Mouse (Mus musculus) splenic B cell, adult 2 months (primary cell): Measurements from ENCODE around the gene Pdcd7.

Source experiments
- DNase-seq: peaks from one replicate; pipeline ENCODE4 v3.0.0-alpha.2; 2011; ENCODE audit warnings: low read depth, low spot score
- H3K27me3 ChIP-seq: 2 replicates; pipeline ENCODE4 v1.6.1; 2012; ENCODE audit warnings: mild to moderate bottlenecking, low read length, moderate library complexity, mixed read lengths; ENCODE audit not compliant: control insufficient read depth, poor library complexity, insufficient read depth, severe bottlenecking
- H3K36me3 ChIP-seq: 2 replicates; pipeline ENCODE4 v1.6.1; 2012; ENCODE audit warnings: mild to moderate bottlenecking, low read length, moderate library complexity, mixed read lengths; ENCODE audit not compliant: control insufficient read depth, poor library complexity, insufficient read depth, severe bottlenecking

Gene Pdcd7

DNA sequence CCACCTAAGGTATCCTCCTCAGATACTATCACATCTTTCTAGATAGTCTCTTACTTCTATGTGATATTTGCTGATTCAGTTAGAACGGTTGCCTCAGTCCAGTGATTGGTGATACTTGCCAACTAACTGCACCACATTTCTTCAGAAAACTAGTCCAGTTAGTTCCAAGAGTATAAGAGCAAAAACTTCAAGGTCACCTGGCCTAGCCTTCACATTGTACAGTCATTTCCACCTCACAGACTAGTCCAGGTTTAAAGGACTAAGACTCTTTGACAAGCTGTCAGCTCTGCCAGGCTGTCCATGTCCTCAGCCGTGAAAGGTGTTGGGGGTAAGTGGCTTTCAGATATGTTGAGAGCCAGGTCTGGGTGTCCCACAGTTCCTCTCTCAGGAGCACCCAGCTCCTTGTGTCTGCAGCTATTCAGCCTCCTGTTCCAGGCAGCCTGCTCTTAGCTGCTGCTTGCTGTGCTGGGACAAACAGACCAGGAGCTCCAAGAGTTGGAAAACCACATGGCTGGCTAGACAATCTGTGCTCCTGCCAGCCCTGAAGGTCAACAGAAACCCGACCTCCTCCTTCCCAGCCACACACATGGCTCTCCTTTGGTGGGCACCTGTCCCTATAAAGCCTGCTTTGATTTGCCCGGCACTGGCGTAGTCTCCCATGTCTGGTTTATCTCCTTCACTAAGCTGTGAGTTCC is 28.7 kb downstream of the Pdcd7 start:
- DNase-seq, result no peak
- Histone ChIP-seq H3K36me3 (no peaks in the 10 kb centered on the region), H3K27me3 (no peaks in the 10 kb centered on the region)

DNA sequence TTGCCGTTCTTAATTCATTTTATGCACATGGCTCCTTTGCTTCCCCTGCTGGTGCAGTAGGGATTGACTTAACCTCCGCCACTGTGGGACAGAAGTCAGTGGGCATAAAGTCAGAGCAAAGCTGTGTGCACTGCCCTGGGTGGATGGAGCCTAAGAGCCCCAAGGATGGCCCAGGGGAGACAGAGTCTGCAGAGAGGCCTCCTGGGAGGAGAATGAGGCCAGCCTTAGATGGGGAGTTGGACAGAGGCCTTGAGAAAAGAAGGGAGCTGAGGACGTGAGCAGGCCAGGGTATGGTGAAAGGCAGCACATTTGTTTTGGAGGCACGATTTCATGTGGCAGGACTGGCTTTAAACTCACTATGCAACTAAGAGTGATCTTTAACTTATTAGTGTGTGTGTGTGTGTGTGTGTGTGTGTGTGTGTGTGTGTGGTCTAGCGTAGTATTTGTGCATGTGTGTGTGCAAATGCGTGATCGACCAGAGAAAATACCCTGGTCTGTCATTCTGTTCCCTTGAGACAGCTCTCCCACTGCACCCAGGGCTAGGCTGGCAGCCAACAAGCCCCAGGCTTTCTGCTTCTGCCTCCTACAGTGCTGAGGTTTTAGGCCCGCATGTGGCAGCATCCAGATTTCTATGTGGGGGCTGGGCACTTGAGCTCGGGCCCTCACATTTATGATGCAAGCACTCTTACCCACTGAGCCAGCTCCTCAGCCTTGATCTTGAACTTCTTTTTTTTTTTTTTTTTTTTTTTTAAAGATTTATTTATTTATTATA is 29.4 kb downstream of the Pdcd7 start:
- no peak for DNase-seq
- Histone ChIP-seq H3K36me3 (no peaks in the 10 kb centered on the region), H3K27me3 (no peaks in the 10 kb centered on the region)

DNA sequence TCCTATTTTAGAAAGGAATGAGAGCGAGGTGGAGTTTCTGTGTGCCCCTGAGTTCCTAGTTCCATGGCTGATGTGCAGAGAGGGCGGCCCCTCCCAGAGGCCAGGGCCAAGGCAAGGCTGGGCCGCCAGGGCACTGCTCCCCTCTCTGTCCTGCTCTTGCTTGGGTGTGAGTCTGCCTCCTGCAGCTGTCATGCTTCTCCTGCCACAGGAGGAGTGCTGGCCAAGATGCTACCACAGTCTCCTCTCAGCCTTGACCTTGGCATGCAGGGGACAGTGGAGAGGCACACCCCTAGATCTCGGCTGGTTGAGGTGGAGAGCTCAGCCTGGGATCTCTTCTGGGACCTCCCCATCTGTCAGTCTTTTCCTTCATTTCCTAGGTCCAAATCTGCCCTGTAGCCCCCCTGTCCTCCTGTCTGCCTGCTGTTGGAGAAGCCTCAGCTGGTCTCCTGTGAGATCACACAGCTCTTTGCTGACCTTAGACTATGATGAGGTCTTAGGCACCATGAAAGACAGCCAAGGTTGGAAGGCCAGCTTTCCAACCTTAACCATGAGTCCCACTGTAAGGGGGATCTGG is 35.2 kb downstream of the Pdcd7 start:
- no peak for DNase-seq
- H3K36me3 ChIP-seq, result no peaks in the 10 kb centered on the region
- no peaks in the 10 kb centered on the region for H3K27me3 ChIP-seq

DNA sequence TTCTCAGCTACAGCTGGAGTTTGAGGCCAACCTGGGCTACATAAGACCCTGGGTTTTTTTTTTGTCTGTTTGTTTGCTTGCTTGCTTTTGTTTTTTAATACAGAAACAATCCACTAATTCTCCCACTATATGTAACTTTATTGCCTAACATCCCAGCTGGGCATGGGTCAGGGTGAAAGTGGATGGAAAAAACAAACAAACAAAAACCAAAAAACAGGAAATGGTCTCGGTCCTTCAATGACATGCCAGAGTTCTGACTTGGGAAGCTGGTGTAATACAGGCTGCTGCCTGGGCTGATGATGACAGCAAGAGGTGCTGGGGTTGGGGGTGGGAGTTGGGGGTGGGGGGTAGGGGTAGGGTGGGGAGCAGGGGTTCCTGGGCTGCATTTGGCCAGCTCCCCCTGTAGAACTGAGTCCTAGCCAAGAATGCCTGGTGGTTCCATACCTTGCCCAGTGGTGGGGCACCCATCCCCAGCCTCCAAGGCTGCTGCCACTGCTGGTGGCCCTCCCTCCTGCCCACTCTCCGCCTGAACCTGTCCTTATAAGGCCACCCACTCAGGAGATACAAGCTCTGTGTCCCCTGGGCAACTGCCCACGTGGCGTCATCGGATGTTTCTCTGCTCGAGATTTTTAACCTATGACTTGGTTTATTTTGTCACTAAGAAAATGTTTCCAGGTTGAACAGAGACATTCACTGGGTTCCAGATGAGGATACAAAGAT is 36.3 kb downstream of the Pdcd7 start:
- no peaks in the 10 kb centered on the region for H3K27me3 ChIP-seq
- no peak for DNase-seq
- H3K36me3 ChIP-seq, result no peaks in the 10 kb centered on the region

DNA sequence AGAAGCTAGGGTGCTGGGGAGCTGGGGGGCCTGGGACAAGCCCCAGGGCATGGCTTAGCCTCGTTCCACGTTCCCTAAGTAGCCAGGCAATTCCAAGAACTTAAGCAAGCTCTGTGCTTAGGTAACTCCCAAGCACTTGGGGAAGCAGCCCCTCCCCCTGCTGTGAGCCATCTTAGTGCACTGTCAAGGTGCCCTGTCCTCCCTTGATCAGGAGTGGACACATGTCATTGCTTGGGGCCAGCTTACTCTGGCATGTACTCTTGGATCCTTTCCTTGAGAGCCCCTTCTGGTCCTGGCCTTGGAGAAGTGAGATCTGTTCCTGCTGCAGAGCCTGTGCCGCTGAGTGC is 36.8 kb downstream of the Pdcd7 start:
- Histone ChIP-seq H3K36me3 (no peaks in the 10 kb centered on the region), H3K27me3 (no peaks in the 10 kb centered on the region)
- no peak for DNase-seq

DNA sequence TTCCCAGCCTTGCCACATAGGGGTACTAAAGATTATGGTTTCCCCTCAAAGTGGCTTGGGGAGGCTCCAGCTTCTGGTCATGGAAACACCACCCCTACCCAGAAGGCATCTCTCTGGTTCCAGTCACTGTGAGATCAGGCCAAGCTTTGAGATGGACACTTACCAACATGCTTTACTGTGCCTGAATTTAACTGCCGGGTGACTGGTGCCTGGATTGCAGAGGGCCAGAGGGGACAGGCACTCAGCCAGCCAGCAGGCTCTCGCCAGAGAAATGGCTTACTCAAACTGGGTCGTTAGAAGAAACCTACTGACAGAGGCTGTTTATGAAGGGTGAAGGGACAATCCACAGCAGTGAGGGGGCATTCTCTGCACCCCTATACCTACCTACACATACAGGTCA is 38.4 kb downstream of the Pdcd7 start:
- no peak for DNase-seq
- H3K36me3 ChIP-seq, result no peaks in the 10 kb centered on the region
- no peaks in the 10 kb centered on the region for H3K27me3 ChIP-seq

DNA sequence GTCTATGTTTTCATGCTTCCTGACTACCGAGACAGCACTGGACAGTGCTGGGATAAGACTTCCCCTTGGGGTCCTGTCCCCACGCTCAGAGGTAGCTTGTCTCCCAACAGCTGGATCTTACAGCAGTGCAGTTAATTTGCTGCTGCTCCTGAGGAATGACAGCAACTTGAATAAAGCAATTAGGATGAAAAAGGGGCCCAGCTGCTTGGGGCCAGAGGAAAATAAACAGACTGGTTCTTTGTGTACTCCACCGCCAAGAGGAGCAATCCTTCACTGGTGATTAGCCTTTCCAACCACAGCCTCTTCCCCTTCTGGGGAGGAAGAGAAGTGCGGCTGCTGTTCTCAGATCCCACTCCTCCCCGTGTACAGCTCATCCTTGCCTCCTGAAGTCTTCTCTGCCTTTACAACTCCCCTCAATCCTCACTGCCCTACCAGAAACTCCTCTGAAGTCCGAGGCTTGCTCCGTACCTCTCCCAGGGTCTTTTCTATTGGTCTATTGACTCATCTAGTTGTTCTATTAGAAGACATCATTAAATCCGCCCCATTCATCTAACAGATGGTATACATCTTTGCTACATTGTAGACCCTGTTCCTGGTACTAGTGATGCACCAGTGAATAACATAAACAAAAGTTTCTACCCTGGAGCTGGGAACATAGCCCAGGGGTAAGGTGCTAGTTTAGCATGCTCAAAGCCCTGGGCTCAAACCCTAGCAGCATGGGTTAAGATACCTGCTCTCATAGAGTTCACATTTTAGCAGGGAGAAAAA is 40.7 kb downstream of the Pdcd7 start:
- Histone ChIP-seq H3K27me3 (no peaks in the 10 kb centered on the region), H3K36me3 (no peaks in the 10 kb centered on the region)
- no peak for DNase-seq

DNA sequence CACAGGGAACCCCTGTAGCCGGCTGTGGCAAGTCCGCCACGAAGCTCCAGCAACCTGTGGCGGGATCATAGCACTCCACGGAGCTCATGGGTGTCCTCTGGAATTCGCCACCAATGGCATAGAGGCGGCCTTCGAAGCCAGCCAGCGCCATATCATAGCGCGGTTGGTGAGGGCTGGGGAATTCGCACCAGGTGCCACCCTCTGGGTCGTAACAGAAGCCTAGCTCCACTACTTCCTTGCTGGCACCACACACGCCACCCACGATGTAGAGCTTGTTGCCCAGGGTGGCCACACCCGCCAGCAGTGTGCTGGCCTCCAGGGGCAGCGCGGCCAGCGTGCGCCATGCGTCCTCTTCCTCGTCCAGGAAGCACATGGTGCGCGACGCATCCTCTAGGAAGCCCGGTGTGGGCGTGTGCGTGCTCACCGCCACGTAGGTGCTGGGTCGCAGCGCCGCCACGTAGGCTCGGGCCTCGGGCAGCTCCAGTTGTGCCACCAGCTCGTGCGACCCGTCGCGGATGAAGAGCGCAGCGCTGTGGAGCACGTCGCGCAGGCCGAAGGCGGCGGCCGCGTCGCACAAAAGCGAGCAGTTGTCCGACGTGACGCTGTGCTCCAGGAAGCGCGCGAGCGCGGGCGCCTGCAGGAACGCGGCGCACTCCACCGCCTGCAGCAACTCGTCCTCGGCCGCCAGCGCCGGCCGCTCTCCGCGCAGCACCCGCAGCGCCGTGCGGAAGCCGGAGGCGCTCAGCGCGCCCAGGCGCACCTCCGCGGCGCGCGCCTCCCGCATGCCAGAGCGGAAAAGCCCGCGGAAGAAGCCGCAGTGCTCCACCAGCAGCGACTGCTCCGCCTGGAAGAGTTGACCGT is 45.1 kb downstream of the Pdcd7 start:
- H3K27me3 ChIP-seq, result no peaks in the 10 kb centered on the region
- no peaks in the 10 kb centered on the region for H3K36me3 ChIP-seq
- DNase-seq, result peak; percentile 4

DNA sequence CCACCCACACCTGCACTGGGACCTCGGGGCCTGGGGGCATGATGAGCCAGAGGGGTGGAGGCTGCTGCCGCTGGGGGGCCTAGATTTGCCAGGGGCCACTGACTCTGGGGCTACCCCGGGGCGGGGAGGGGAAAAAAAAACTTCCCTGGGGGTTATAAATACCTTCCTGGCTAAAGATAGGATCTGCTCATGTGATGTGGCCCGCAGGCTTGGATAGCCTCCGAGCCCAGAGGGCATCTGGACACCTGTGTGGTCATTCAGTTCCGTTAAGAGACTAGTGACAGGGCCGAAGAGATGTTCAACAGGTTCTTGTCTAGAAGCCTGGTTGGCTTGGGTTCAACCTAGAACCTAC is 45.7 kb downstream of the Pdcd7 start, which contains the start of gene Kbtbd13:
Kbtbd13 (minus strand) TSS at position 40 of the 352 bp plus-strand sequence.
- DNase-seq, result no peak
- Histone ChIP-seq H3K27me3 (no peaks in the 10 kb centered on the region), H3K36me3 (no peaks in the 10 kb centered on the region)

DNA sequence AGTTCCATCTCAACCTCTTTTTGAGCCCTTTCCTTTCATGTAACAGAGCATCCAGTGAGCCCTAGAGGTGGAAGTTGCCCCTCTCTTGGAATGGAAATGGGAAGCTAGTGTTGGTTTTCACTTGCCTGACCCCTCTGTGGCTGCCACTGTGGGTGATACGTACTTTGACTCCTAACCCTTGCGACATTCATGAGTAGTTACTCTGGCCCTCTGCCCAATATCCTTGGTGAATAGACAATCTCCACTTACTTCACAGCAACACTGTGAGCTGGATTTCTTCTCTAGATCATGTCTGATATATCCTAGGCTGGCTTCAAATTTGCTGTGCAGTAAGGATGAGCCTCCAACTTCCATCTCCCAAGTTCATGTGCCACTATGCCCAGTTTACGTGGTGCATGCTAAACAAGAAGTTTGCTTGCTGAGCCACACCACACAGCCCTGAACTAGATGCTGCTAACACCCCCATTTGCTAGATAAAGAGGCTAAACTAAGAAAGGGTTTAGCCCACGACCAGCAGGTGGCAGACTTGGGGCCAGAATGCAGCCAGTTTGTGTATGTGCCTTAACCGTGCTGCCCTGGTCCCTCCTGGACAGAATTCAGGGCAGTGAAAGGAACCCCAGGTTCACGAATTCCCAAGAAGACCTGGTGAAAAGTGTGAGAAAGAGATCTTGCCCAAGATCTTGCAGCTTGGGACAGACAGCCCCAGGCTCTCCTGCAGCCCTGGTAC is 46.9 kb downstream of the Pdcd7 start:
- Histone ChIP-seq H3K27me3 (no peaks in the 10 kb centered on the region), H3K36me3 (no peaks in the 10 kb centered on the region)
- peak; percentile 74 for DNase-seq

DNA sequence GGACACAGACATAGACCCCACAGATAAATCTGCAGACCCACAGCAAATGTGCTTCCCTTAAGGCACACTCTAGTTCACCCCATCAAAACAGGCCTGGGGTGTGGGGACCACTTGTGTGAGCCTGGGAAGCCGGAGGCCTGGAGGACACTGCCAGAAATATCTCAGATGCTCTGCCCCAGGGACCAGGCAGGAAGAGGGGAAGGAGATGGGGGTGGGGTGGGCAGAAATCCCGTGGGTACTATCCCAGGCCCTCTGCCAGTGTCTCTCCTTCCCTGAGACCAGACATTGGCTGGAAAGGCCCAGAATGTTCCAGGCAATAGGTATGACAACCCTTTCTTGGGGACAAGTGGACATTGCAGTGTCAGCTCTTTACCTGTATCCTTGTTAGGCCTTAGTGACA is 47.7 kb downstream of the Pdcd7 start:
- H3K36me3 ChIP-seq, result no peaks in the 10 kb centered on the region

DNA sequence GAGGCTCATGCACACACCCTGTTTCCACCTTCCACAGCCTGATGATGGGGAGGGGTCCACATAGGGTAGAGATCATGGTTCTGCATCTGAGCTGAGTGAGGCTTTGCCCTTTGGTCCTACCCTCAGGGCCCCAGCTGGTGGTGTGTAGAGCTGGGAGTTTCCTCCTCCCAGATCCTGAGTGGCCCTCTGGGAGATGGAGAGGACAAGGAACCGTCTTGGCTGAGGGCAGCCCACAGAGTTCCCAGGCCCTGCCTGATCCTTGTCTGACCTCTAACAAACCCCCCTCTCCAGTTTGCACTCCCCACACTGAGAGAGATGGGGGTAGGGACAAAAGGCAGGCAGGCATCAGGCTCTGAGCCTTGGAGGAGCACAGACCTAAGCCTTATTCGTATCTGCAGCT is 48.5 kb downstream of the Pdcd7 start:
- H3K27me3 ChIP-seq, result no peaks in the 10 kb centered on the region

More for the DNA sequence above, 47.7 kb downstream of the Pdcd7 start:
- DNase-seq, result no peak
- no peaks in the 10 kb centered on the region for H3K27me3 ChIP-seq

DNA sequence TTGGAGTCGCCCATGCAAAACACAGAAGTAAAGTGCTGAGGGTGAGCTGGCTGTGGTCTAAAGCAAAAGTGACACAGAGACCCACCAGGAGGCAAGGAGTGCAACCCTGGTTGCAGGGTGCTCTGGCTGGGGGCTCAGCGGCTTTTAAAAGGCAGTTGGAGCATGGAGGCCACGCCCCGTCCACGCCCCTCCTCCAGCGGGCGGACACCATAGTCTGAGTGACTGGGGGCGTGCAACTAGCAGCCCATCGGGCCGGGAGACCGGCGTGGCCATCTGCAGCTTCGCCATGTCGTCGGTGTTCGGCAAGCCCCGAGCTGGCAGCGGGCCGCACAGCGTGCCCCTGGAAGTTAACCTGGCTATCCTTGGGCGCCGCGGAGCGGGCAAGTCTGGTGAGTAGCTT is 52.4 kb downstream of the Pdcd7 start, which contains the start of gene Rasl12:
Rasl12 (plus strand) TSS at position 228 of the 400 bp plus-strand sequence.
- Histone ChIP-seq H3K27me3 (no peaks in the 10 kb centered on the region), H3K36me3 (no peaks in the 10 kb centered on the region)
- DNase-seq, result peak; percentile 50

More for the DNA sequence above, 48.5 kb downstream of the Pdcd7 start:
- DNase-seq, result no peak
- H3K36me3 ChIP-seq, result no peaks in the 10 kb centered on the region
